Mouse (Mus musculus): ENCODE data around the gene C2cd4c. TPM values are rescaled to one million over a fixed set of nuclear protein-coding genes. Genes with fewer than 3 reads are reported as not detected.

C2cd4c gene
- polyA plus RNA-seq (2015; fragmentation: Illumina TruSeq; extraction: RNeasy Lipid Tissue Mini Kit (QIAGEN cat#74804); ENCODE audit: low read depth, low replicate concordance) = 7.5 TPM

GRCm38 (mm10) chr10:79613578-79614304 lies at the start of gene C2cd4c:
Gene C2cd4c, minus strand, starts transcription at chr10:79614025.

GRCm38 (mm10) chr10:79645711-79646110 lies 31.9 kb upstream of the C2cd4c start, which contains the start of gene Odf3l2:
Gene Odf3l2, minus strand, starts transcription at chr10:79645738.

GRCm38 (mm10) chr10:79637128-79638110 lies 23.6 kb upstream of the C2cd4c start, which contains the start of gene Shc2:
Gene Shc2, minus strand, starts transcription at chr10:79637918.

GRCm38 (mm10) chr10:79587061-79587751 lies 26.6 kb downstream of the C2cd4c start, which contains the start of gene Theg:
Gene Theg, minus strand, starts transcription at chr10:79587331.

Other genes with a start within 250 kb of the C2cd4c start
- not detected for gene Vmn2r83, start 145.3 kb downstream of the C2cd4c start, polyA plus RNA-seq (2015; fragmentation: Illumina TruSeq; extraction: RNeasy Lipid Tissue Mini Kit (QIAGEN cat#74804); ENCODE audit: low read depth, low replicate concordance)
- gene Plpp2, start 80.2 kb downstream of the C2cd4c start, polyA plus RNA-seq (2015; fragmentation: Illumina TruSeq; extraction: RNeasy Lipid Tissue Mini Kit (QIAGEN cat#74804); ENCODE audit: low read depth, low replicate concordance) = 5.6 TPM
- gene Mier2, start 58.8 kb downstream of the C2cd4c start, polyA plus RNA-seq (2015; fragmentation: Illumina TruSeq; extraction: RNeasy Lipid Tissue Mini Kit (QIAGEN cat#74804); ENCODE audit: low read depth, low replicate concordance) = 38.8 TPM
- gene Theg, start 26.7 kb downstream of the C2cd4c start, polyA plus RNA-seq (2015; fragmentation: Illumina TruSeq; extraction: RNeasy Lipid Tissue Mini Kit (QIAGEN cat#74804); ENCODE audit: low read depth, low replicate concordance) = 1.4 TPM
- 35.0 TPM for gene Shc2, start 23.9 kb upstream of the C2cd4c start, polyA plus RNA-seq (2015; fragmentation: Illumina TruSeq; extraction: RNeasy Lipid Tissue Mini Kit (QIAGEN cat#74804); ENCODE audit: low read depth, low replicate concordance)
- 0.51 TPM for gene Odf3l2, start 31.7 kb upstream of the C2cd4c start, polyA plus RNA-seq (2015; fragmentation: Illumina TruSeq; extraction: RNeasy Lipid Tissue Mini Kit (QIAGEN cat#74804); ENCODE audit: low read depth, low replicate concordance)
- gene Madcam1, start 50.5 kb upstream of the C2cd4c start, polyA plus RNA-seq (2015; fragmentation: Illumina TruSeq; extraction: RNeasy Lipid Tissue Mini Kit (QIAGEN cat#74804); ENCODE audit: low read depth, low replicate concordance) = not detected
- 74.3 TPM for gene Tpgs1, start 55.3 kb upstream of the C2cd4c start, polyA plus RNA-seq (2015; fragmentation: Illumina TruSeq; extraction: RNeasy Lipid Tissue Mini Kit (QIAGEN cat#74804); ENCODE audit: low read depth, low replicate concordance)
- 97.1 TPM for gene Cdc34, start 68.2 kb upstream of the C2cd4c start, polyA plus RNA-seq (2015; fragmentation: Illumina TruSeq; extraction: RNeasy Lipid Tissue Mini Kit (QIAGEN cat#74804); ENCODE audit: low read depth, low replicate concordance)
- 1.4 TPM for gene Gzmm, start 75.0 kb upstream of the C2cd4c start, polyA plus RNA-seq (2015; fragmentation: Illumina TruSeq; extraction: RNeasy Lipid Tissue Mini Kit (QIAGEN cat#74804); ENCODE audit: low read depth, low replicate concordance)
- gene Bsg, start 90.5 kb upstream of the C2cd4c start, polyA plus RNA-seq (2015; fragmentation: Illumina TruSeq; extraction: RNeasy Lipid Tissue Mini Kit (QIAGEN cat#74804); ENCODE audit: low read depth, low replicate concordance) = 910 TPM
- gene Hcn2, start 102.6 kb upstream of the C2cd4c start, polyA plus RNA-seq (2015; fragmentation: Illumina TruSeq; extraction: RNeasy Lipid Tissue Mini Kit (QIAGEN cat#74804); ENCODE audit: low read depth, low replicate concordance) = 80.2 TPM
- 35.3 TPM for gene Polrmt, start 132.6 kb upstream of the C2cd4c start, polyA plus RNA-seq (2015; fragmentation: Illumina TruSeq; extraction: RNeasy Lipid Tissue Mini Kit (QIAGEN cat#74804); ENCODE audit: low read depth, low replicate concordance)
- gene Fgf22, start 141.1 kb upstream of the C2cd4c start, polyA plus RNA-seq (2015; fragmentation: Illumina TruSeq; extraction: RNeasy Lipid Tissue Mini Kit (QIAGEN cat#74804); ENCODE audit: low read depth, low replicate concordance) = 4.3 TPM
- 69.6 TPM for gene Rnf126, start 152.9 kb upstream of the C2cd4c start, polyA plus RNA-seq (2015; fragmentation: Illumina TruSeq; extraction: RNeasy Lipid Tissue Mini Kit (QIAGEN cat#74804); ENCODE audit: low read depth, low replicate concordance)
- 2.0 TPM for gene Fstl3, start 163.2 kb upstream of the C2cd4c start, polyA plus RNA-seq (2015; fragmentation: Illumina TruSeq; extraction: RNeasy Lipid Tissue Mini Kit (QIAGEN cat#74804); ENCODE audit: low read depth, low replicate concordance)
- 0.85 TPM for gene Prss57, start 176.9 kb upstream of the C2cd4c start, polyA plus RNA-seq (2015; fragmentation: Illumina TruSeq; extraction: RNeasy Lipid Tissue Mini Kit (QIAGEN cat#74804); ENCODE audit: low read depth, low replicate concordance)
- 175 TPM for gene Palm, start 179.5 kb upstream of the C2cd4c start, polyA plus RNA-seq (2015; fragmentation: Illumina TruSeq; extraction: RNeasy Lipid Tissue Mini Kit (QIAGEN cat#74804); ENCODE audit: low read depth, low replicate concordance)
- gene Misp, start 207.0 kb upstream of the C2cd4c start, polyA plus RNA-seq (2015; fragmentation: Illumina TruSeq; extraction: RNeasy Lipid Tissue Mini Kit (QIAGEN cat#74804); ENCODE audit: low read depth, low replicate concordance) = not detected
- 25.7 TPM for gene Ptbp1, start 240.4 kb upstream of the C2cd4c start, polyA plus RNA-seq (2015; fragmentation: Illumina TruSeq; extraction: RNeasy Lipid Tissue Mini Kit (QIAGEN cat#74804); ENCODE audit: low read depth, low replicate concordance)